Mouse (Mus musculus) thymus, adult 2 months (tissue): ENCODE measurements at regions not wholly inside any gene's neighbourhood (a gene's known extent, or its start where the extent isn't known, plus 50 kb on each side); places are given as distances from the start of the nearest gene placed in this dataset.

ENCODE experiments used
- DNase-seq: peaks from one replicate; pipeline ENCODE4 v3.0.0; 2021
- H3K27ac ChIP-seq: fragments of 200-500 bp; 2 replicates; pipeline ENCODE4 v1.5.1; 2012; ENCODE audit warnings: low read length, control low read depth; ENCODE audit not compliant: control insufficient read depth, insufficient read depth
- H3K27me3 ChIP-seq: fragments of 200-500 bp; 2 replicates; pipeline ENCODE4 v1.6.1; 2012; ENCODE audit warnings: mild to moderate bottlenecking, low read length, moderate library complexity, mixed read lengths; ENCODE audit not compliant: control insufficient read depth, insufficient read depth
- H3K36me3 ChIP-seq: fragments of 200-500 bp; 2 replicates; pipeline ENCODE4 v1.6.1; 2012; ENCODE audit warnings: mild to moderate bottlenecking, low read length, moderate library complexity; ENCODE audit not compliant: control insufficient read depth, insufficient read depth
- H3K4me1 ChIP-seq: fragments of 200-500 bp; replicated peaks from 2 replicates; pipeline ENCODE4 v1.6.1; 2012; ENCODE audit warnings: low read length; ENCODE audit not compliant: control insufficient read depth, insufficient read depth
- H3K4me3 ChIP-seq: fragments of 200-500 bp; 2 replicates; pipeline ENCODE4 v1.5.1; 2012; ENCODE audit warnings: mild to moderate bottlenecking, low read length, control low read depth, moderate library complexity; ENCODE audit not compliant: control insufficient read depth, insufficient read depth
- CTCF ChIP-seq: fragments of 200-500 bp; IDR thresholded peaks from 2 replicates; pipeline ENCODE4 v1.5.1; 2012; ENCODE audit warnings: mild to moderate bottlenecking, control low read depth, low read length, moderate library complexity, borderline replicate concordance; ENCODE audit not compliant: control insufficient read depth, poor library complexity, insufficient read depth; ENCODE audit errors: extremely low read depth
- POLR2A ChIP-seq: fragments of 200-500 bp; IDR thresholded peaks from 2 replicates; pipeline ENCODE4 v1.6.1; 2012; ENCODE audit warnings: mild to moderate bottlenecking, low read length, control low read depth, moderate library complexity; ENCODE audit not compliant: control insufficient read depth, poor library complexity, insufficient read depth; ENCODE audit errors: extremely low read depth
- WGBS: fragments of 180-500 bp; shearing (Covaris S2); methylation state at CpG from one replicate; pipeline ENCODE4 v1.1.7; 2018; 5-methylcytosine and 5-hydroxymethylcytosine counted together

DNA sequence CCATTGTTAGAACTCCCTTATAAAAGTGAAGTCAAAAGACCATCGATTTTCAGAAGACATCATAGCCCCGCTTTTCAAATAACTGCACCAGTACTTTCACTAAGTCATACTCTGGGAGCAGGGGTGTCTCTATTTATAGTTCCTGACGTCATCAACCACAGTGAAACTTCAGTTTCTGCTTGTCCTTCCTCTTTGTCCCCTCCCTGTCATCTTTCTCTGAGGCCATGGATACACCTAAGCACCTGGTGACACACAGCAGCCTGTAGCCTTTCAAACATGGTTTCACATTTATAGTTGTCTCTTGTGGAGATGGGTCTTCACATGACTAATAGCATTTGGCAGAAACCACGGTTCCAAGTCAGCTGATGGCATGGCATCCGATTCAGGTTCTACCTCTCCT lies 277.2 kb downstream of the 4933412E24Rik start:
- Histone ChIP-seq H3K27me3 (no peaks in the 10 kb centered on the region), H3K27ac (no peak overlapping the region), H3K4me1 (peaks cover 6% of the 10 kb centered on the region), H3K36me3 (no peaks in the 10 kb centered on the region), H3K4me3 (no peak overlapping the region)
- WGBS: 8% methylated on average over 5 of the region's 5 CpGs
- DNase-seq: no peak
- TF ChIP-seq POLR2A: no peak
- TF ChIP-seq CTCF: no peak

DNA sequence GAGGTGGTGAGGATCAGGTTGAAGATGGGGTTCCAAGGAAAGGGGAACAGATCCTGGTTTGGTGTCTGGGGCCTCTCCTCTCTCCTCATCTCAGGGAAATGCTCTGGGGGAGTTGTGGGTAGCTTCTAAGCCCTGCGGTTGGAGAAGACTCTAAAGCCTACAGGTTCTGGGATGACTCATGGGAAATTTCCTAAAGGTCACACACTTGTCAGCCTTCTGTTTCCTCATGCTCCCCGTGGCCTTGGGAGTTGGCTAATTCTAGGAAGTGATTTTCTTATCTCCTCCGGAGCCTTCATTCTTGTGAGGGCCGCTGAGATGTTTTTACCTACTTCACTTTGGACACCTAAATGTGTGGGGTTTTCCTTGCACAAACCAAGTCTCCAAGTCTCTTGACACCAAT lies 279.2 kb downstream of the 4933412E24Rik start:
- 90% methylated on average over 4 of the region's 4 CpGs for WGBS
- no peak overlapping the region for H3K4me3 ChIP-seq
- TF ChIP-seq POLR2A: no peak
- no peaks in the 10 kb centered on the region for H3K27me3 ChIP-seq
- peaks cover 6% of the 10 kb centered on the region for H3K4me1 ChIP-seq
- H3K27ac ChIP-seq: no peak overlapping the region
- no peak for DNase-seq
- no peaks in the 10 kb centered on the region for H3K36me3 ChIP-seq

DNA sequence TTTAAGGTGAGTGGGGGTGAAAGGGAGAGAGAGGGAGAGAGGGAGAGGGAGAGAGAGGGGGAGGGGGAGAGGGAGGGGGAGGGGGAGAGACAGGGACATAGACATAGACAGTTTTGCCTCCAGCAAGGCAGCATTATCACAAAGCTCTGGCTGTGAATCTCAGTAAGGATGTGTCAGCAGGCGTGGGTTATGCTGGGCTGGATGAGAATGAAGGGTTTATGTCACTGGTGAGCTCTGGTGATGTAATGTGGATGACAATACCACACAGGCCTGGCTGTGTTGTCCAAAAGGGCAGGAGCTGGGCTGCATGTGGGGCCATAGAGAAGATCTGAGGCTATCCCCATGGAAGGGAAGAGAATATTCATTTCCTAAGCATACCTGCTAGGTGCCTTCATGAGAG lies 282.0 kb downstream of the 4933412E24Rik start:
- H3K27ac ChIP-seq: no peak overlapping the region
- no peaks in the 10 kb centered on the region for H3K27me3 ChIP-seq
- 96% methylated on average over 1 of the region's 1 CpGs for WGBS
- H3K4me3 ChIP-seq: no peak overlapping the region
- no peak for DNase-seq
- H3K36me3 ChIP-seq: no peaks in the 10 kb centered on the region
- peaks cover 5% of the 10 kb centered on the region for H3K4me1 ChIP-seq
- no peak for TF ChIP-seq POLR2A
- TF ChIP-seq CTCF: no peak

DNA sequence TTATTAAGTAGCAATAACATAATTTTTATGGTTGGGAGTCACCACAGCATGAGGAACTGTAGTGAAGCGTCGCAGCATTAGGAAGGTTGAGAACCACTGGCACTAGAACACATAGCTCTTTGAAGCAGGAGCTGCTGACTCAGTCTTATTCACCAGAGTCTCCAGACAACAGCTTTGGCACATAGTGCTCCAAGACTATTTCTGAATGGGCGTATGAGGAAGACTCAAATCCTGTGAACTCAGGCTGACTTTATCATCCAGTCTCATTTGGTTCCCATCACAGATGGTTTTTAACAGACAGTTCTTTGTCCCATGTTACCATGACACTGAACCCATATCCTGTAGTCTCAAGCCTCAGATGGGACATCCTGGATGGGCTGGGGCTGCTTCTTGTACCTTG lies 282.5 kb downstream of the 4933412E24Rik start:
- no peak overlapping the region for H3K4me3 ChIP-seq
- no peaks in the 10 kb centered on the region for H3K36me3 ChIP-seq
- H3K27me3 ChIP-seq: no peaks in the 10 kb centered on the region
- TF ChIP-seq CTCF (no peak), POLR2A (no peak)
- no peak overlapping the region for H3K27ac ChIP-seq
- 92% methylated on average over 3 of the region's 3 CpGs for WGBS
- no peak for DNase-seq
- peaks cover 2% of the 10 kb centered on the region; the same call in 1 of the 2 replicates for H3K4me1 ChIP-seq

DNA sequence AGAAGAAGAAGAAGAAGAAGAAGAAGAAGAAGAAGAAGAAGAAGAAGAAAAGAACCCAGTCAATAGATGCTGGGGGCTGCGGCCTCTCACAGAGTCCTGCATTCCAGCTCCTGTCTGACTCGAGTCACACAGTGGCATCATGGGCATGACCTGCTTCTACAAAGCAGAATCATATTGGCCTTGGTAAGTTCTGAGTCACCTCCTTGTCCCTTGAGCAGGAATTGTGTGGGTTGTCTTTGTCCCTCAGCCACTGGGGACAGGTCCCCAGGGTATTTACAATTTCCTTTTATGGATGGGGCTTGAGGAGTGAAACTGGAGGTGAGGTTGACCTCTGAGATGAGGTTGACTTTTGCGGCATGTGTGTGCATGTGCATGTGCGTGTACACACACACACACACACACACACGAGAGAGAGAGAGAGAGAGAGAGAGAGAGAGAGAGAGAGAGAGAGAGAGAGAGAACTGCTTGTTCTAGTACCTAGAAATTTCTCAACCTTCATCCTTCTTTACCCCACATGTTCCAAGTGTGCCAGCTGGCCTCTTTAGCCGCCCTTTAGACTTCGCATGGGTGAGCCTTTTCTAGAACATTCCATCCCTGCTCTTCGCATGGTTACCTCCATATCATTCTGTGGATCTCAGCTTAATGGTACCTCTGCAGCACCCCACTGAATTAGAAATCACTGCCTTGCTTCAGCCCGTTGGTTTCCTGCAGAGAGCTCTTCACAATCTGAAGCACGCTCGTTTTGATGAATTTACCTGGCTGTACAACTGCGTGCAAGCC lies 283.2 kb downstream of the 4933412E24Rik start:
- Histone ChIP-seq H3K27me3 (no peaks in the 10 kb centered on the region), H3K36me3 (no peaks in the 10 kb centered on the region), H3K4me3 (no peak overlapping the region), H3K27ac (no peak overlapping the region), H3K4me1 (peaks cover 7% of the 10 kb centered on the region)
- TF ChIP-seq POLR2A: no peak
- TF ChIP-seq CTCF: no peak
- DNase-seq: no peak
- 83% methylated on average over 12 of the region's 12 CpGs for WGBS

DNA sequence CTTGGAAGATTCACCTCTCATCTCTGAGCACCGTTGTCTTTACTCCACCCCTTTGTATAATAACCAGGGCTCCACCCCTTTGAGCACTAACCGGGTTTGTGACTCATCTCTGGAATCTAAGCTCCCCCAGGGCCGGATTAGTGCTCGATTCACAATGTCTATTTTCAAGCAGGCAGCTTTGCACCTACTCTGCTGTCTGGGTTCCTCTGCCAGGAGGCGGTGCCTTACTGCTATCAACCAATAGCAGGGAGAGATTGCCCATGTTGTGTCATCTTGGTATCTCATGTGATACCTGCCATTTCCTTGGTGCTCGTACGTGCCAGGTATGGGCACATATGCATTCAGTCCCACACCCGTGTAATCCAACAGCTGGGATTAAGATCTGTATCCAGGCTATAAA lies 285.3 kb downstream of the 4933412E24Rik start:
- Histone ChIP-seq H3K27me3 (no peaks in the 10 kb centered on the region), H3K36me3 (no peaks in the 10 kb centered on the region), H3K4me3 (no peak overlapping the region), H3K4me1 (peaks cover 10% of the 10 kb centered on the region), H3K27ac (no peak overlapping the region)
- 92% methylated on average over 8 of the region's 8 CpGs for WGBS
- DNase-seq: no peak
- TF ChIP-seq POLR2A (no peak), CTCF (no peak)

DNA sequence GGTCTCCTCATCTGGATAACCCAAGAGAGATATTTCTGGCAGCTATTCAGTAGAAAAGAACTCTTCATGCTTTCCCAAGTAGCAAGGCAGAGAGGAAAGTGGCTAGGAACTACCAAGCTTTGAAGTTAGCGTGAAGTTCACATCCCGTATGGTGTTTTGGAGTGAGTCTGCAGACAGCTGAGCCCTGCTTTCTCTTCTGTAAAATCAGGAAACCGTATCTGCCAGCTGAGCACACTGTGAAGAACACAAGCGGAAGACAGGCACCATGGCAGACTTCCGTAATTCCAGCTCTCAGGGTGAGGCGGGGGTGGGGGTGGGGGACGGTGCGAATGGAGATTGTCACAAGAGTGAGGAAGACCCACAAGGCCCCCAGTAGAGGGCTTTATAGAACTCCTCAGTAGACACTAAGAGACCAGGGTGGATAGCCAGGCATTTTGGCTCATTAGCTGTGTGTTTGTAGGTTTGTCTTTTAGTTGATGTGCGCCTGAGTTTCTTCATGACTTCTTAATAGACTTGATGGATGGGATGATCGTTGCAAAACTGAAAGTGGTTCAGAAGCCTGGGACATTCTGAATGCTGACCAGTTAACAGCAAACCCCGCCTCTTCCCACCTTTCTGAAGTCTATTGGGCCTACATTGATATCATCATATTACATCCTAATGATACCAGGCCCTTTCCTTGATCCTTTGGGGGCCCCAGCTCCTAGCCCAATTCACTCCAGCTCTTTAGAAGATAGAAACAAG lies 287.4 kb downstream of the 4933412E24Rik start:
- DNase-seq: no peak
- H3K36me3 ChIP-seq: no peaks in the 10 kb centered on the region
- H3K4me3 ChIP-seq: no peak overlapping the region
- peaks cover 10% of the 10 kb centered on the region for H3K4me1 ChIP-seq
- no peak for TF ChIP-seq POLR2A
- TF ChIP-seq CTCF: no peak
- H3K27me3 ChIP-seq: no peaks in the 10 kb centered on the region
- 29% methylated on average over 11 of the region's 11 CpGs for WGBS
- no peak overlapping the region for H3K27ac ChIP-seq
